Mouse (Mus musculus) G1E (cell line): ENCODE measurements around the gene Klc2.

ENCODE experiments used
- CTCF ChIP-seq: IDR thresholded peaks from 2 replicates; pipeline ENCODE4 v1.5.1; 2012; ENCODE audit warnings: low read depth, low read length, inconsistent platforms, mixed read lengths
- GATA1 ChIP-seq: IDR thresholded peaks from 2 replicates; pipeline ENCODE4 v1.6.1; 2012; ENCODE audit warnings: borderline replicate concordance, low read length, inconsistent platforms, mixed read lengths
- GATA2 ChIP-seq: IDR thresholded peaks from 2 replicates; pipeline ENCODE4 v1.6.1; 2012; ENCODE audit warnings: low read depth, low read length, inconsistent platforms, borderline replicate concordance
- POLR2AphosphoS5 ChIP-seq: IDR thresholded peaks from 2 replicates; pipeline ENCODE4 v1.6.1; 2012; ENCODE audit warnings: low read depth, low read length, inconsistent platforms; ENCODE audit not compliant: insufficient replicate concordance
- TAL1 ChIP-seq: conservative IDR thresholded peaks from 2 replicates; pipeline ENCODE4 v1.6.1; 2012; ENCODE audit warnings: low read depth, low read length, inconsistent platforms, mixed read lengths

DNA sequence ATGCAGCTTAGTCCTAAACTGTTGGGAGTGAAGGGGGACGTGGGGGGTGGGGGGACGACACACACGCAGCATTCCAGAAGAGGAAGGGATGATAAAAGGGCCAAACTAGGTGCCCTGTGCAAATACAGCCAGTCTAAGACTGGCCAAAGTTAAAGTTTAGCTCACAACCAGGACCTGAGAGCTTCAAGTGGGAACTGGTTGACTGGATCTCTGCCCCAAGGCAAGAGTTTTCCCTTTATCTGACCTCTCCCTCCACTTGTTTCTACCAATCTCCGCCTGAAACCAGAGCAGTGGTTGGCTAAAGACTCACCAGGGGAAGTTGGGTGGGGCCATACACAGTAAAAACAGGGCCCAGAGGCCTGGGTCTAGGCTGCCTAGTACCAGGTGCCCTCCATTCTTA, 9.7 kb downstream of the Klc2 start:
- TF ChIP-seq POLR2AphosphoS5 (no peak), CTCF (no peak), TAL1 (no peak), GATA1 (no peak), GATA2 (no peak)
